Mouse (Mus musculus) kidney, postnatal 0 days (tissue): ENCODE measurements around the gene Lef1. TPM values are rescaled to one million over a fixed set of nuclear protein-coding genes. Genes with fewer than 3 reads are reported as not detected.
A peak's percentile ranks its signal among the peaks of the same experiment; 100 is the strongest.

Experiments
- ATAC-seq: fragments of 200-750 bp; cut with Nextera tagmentation; replicated peaks from 2 replicates; pipeline ENCODE4 v1.8.0; 2017; ENCODE audit warnings: low read depth, moderate number of reproducible peaks, moderate TSS enrichment, moderate library complexity; ENCODE audit not compliant: low FRiP score
- DNase-seq: peaks from one replicate; pipeline ENCODE4 v3.0.0-alpha.2; 2016; ENCODE audit warnings: low spot score
- H3K27ac ChIP-seq: fragments of 300-500 bp; sonication (generic); 2 replicates; pipeline ENCODE4 v1.5.1; 2014; ENCODE audit warnings: mild to moderate bottlenecking
- H3K27me3 ChIP-seq: fragments of 300-500 bp; sonication (generic); 2 replicates; pipeline ENCODE4 v1.6.1; 2014; ENCODE audit warnings: low read length, mixed read lengths; ENCODE audit not compliant: insufficient read depth
- H3K36me3 ChIP-seq: fragments of 300-500 bp; sonication (generic); 2 replicates; pipeline ENCODE4 v1.6.1; 2014; ENCODE audit warnings: low read length, mixed read lengths; ENCODE audit not compliant: insufficient read depth
- H3K4me1 ChIP-seq: fragments of 300-500 bp; sonication (generic); replicated peaks from 2 replicates; pipeline ENCODE4 v1.6.1; 2014; ENCODE audit warnings: antibody characterized with exemption, low read length, mixed read lengths; ENCODE audit not compliant: insufficient read depth
- H3K4me2 ChIP-seq: fragments of 300-500 bp; sonication (generic); 2 replicates; pipeline ENCODE4 v1.6.1; 2014; ENCODE audit warnings: mild to moderate bottlenecking, low read length, moderate library complexity, mixed read lengths
- H3K4me3 ChIP-seq: fragments of 300-500 bp; sonication (generic); replicated peaks from 2 replicates; pipeline ENCODE4 v1.5.1; 2014; ENCODE audit warnings: low read depth, low read length
- H3K9ac ChIP-seq: fragments of 300-500 bp; sonication (generic); 2 replicates; pipeline ENCODE4 v1.6.1; 2014; ENCODE audit warnings: low read depth, low read length
- H3K9me3 ChIP-seq: fragments of 300-500 bp; sonication (generic); replicated peaks from 2 replicates; pipeline ENCODE4 v1.6.1; 2016; ENCODE audit warnings: low read length, inconsistent platforms, mixed read lengths
- CTCF ChIP-seq: IDR thresholded peaks from 2 replicates; pipeline ENCODE4 v1.5.1; 2016; ENCODE audit warnings: antibody characterized with exemption, low read depth, mild to moderate bottlenecking, moderate library complexity
- WGBS: fragments of 180-500 bp; shearing (Covaris S2); extraction: QIAGEN DNeasy Blood & Tissue Kit; methylation state at CpG from one replicate; pipeline ENCODE4 v1.1.7; 2014; 5-methylcytosine and 5-hydroxymethylcytosine counted together
- polyA plus RNA-seq: library from polyadenylated mRNA; unstranded; fragments of >200 nt; fragmentation: Nextera tagmentation; extraction: Ambion mirVana; gene quantifications from 2 replicates; pipeline ENCODE4 v1.2.1, GENCODE M21; 2015

Lef1 gene
- polyA plus RNA-seq, 1 experiment from 2014 or later = 16.2 TPM

DNA sequence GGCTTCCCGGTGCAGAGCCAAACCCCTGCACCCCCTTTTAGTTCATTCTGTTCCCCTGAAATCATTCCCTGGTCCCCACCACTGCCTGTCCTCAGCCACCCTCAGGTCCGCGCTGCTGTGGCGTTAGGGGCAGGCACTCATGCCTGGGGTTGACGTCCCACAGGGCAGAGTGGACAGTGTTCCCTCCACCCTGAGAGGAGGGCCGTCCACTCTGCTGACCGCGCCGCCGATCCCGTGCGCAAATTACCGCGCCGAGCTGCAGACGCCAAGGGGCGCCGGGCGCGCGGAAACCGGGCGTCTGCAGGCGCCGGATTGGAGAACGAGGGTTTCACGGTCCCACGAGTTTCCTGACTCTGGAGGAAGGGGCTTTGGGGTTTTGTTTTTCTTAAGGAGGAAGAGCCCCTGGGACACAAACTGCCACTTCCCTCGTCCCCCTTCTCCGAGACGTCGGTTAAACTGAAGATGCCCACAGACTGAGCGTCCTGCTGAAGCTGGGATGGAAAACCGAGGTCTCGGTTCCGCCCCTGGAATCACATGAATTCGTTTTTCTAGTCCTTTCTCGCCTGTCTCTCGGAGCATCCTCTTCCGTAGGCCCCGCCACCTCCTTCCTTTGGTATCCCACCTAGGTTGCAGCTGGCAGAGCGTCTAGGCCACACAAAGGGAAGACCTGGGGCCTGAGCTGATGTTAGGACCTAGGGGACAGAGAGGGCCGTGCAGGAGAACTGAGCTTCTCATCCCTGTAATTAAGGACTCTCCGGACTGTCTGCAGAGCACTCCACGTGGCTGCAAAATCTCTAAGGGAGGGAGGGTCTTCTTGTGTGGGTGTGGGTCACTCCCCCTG is 3.6 kb upstream of the Lef1 start:
- no peak for TF ChIP-seq CTCF
- H3K4me2 ChIP-seq = peak overlapping the region; percentile 71
- peak overlapping the region; percentile 39 for H3K4me3 ChIP-seq
- no peak overlapping the region for H3K27ac ChIP-seq
- 1% methylated on average over 45 of the region's 45 CpGs for WGBS
- DNase-seq (peak; percentile 25), ATAC-seq (no peak)
- peaks cover 51% of the 10 kb centered on the region for H3K27me3 ChIP-seq
- no peak overlapping the region for H3K9ac ChIP-seq
- no peaks in the 10 kb centered on the region for H3K36me3 ChIP-seq
- H3K9me3 ChIP-seq = no peaks in the 10 kb centered on the region
- peaks cover 28% of the 10 kb centered on the region for H3K4me1 ChIP-seq

DNA sequence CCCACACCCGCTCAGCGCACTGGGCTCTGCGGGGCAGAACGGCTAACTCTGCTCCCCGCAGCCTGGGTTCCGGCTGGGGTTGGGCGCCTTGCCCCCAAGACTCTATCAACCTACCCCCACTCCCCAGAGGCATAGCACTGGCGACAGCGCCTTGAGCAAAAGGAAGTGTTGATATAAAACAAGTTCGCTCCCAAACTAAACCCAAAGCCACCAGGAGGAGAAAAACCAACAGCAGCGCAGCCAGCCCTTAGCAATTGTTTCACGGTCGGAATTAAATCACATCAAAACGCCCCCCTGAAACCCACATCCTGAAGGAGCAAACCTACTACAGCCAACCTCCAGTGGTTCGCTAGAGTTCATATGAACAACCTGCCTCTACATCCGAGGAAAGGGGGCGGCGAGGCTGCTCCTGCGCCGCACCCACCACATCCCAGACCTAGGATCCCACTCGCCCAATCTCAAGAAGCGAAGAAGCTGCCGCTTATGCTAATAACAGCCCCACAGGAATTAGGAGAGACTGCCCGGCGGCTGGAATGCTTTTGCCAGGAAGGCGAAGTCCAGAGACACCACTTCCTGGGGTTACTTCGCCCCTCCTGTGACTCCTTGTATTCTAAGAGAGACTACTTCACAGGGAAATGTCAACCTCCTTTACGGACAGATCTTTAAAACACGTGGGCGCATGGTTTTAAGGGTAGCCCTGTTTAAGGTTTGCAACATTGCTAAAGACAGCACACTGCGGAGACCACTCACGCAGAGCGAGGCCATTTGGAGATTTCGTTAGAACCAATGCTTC is 2.8 kb upstream of the Lef1 start:
- peak; percentile 28 for DNase-seq
- TF ChIP-seq CTCF = no peak
- H3K9ac ChIP-seq = no peak overlapping the region
- 4% methylated on average over 34 of the region's 34 CpGs for WGBS
- no peaks in the 10 kb centered on the region for H3K36me3 ChIP-seq
- peak overlapping the region; percentile 71 for H3K4me2 ChIP-seq
- H3K27me3 ChIP-seq = peaks cover 51% of the 10 kb centered on the region
- no peaks in the 10 kb centered on the region for H3K9me3 ChIP-seq
- H3K4me1 ChIP-seq = peaks cover 30% of the 10 kb centered on the region
- peak overlapping the region; percentile 39 for H3K4me3 ChIP-seq
- no peak overlapping the region for H3K27ac ChIP-seq
- no peak for ATAC-seq

DNA sequence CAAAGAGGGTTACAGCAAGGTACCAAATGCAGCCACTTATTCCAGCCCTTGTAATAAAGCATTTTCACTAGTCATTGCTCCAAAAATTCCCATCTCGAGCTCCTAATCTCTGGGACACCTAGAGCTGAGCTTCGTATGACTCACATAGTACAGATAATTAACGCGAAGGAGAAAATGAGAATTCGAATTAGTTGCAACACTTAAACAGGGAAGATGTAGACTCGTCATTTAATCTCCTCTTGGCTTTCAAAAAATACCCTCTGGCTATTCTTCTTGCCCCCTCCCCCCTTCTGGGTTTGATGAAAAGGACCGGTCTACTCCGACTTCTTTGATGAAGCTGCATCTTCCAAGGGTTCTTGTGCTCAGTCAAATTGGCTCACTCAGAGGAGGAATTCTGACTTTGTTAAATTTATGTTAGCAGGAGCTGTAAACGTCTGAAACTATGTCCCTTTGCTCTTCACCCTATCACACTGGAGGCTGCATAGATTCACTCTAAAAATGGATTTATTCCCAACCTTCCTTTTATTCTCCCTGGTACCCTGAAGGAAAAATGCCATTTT is 2.1 kb upstream of the Lef1 start:
- 3% methylated on average over 9 of the region's 9 CpGs for WGBS
- no peaks in the 10 kb centered on the region for H3K9me3 ChIP-seq
- no peak overlapping the region for H3K27ac ChIP-seq
- no peak overlapping the region for H3K4me2 ChIP-seq
- peaks cover 33% of the 10 kb centered on the region for H3K4me1 ChIP-seq
- DNase-seq = peak; percentile 24
- no peaks in the 10 kb centered on the region for H3K36me3 ChIP-seq
- 0 out of 2 replicates have a peak overlapping the region, but pooled peaks have one; percentile 39 for H3K4me3 ChIP-seq
- TF ChIP-seq CTCF = no peak
- H3K9ac ChIP-seq = no peak overlapping the region
- peaks cover 56% of the 10 kb centered on the region for H3K27me3 ChIP-seq
- no peak for ATAC-seq

DNA sequence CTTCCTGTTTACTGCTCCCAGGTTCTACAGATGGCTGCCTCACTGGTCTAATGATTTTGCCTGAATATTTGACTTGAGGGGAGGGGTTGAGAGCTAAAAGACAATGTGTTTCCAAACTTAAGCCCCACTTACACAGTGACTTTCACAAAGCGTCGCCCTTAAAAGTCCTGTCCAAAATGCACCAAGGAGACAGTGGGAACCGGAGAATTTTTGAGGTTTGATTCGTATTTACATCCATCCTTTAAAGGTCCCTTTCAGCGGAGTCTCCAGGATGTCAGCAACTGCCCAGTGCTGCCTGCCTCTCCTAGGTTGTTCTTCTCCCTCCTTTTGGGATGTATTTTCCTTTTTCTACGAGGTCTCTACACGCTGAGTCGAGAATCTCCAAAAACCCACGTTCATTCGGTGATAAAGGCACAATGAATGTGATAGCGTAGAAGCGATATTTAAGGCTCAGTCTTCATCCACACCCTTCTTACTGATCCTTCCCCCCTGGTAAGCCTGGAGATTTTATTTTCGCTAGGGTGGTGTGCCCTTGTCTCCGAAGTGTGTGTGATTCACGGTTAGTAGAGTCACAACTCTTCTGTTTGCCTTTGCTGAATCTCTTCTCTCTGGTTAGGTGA is 1.1 kb upstream of the Lef1 start:
- Histone ChIP-seq H3K27me3 (peaks cover 49% of the 10 kb centered on the region), H3K4me2 (peak overlapping the region; percentile 92), H3K9me3 (no peaks in the 10 kb centered on the region), H3K27ac (no peak overlapping the region), H3K9ac (no peak overlapping the region), H3K36me3 (no peaks in the 10 kb centered on the region), H3K4me1 (peaks cover 33% of the 10 kb centered on the region), H3K4me3 (peak overlapping the region; percentile 48; the same call in 1 of the 2 replicates)
- DNase-seq (no peak), ATAC-seq (no peak)
- 4% methylated on average over 15 of the region's 15 CpGs for WGBS
- TF ChIP-seq CTCF = no peak

DNA sequence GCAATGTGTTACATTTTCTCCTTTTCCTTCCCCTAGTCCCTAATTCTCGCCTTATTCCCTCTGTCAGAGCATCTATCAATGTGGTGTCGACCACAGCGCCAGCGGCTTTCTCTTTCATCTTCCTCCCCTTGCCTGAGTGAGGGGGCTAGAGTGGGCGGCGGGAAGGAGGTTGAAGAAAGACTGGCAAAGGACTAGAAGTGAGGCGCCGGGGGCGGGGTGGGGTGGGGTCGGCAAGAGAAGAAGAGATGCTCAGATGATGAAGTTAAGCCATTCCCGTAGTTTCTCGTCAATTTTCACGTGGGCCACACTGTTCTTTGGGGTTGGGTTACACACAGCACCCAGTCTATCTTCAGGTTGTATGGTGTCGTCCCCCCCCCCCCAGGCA is 593 bp upstream of the Lef1 start:
- peak overlapping the region; percentile 48 for H3K4me3 ChIP-seq
- ATAC-seq (0 out of 2 replicates have a peak, but pooled peaks have one; percentile 14), DNase-seq (no peak)
- no peak overlapping the region for H3K9ac ChIP-seq
- H3K27ac ChIP-seq = no peak overlapping the region
- H3K36me3 ChIP-seq = no peaks in the 10 kb centered on the region
- peaks cover 33% of the 10 kb centered on the region for H3K4me1 ChIP-seq
- H3K9me3 ChIP-seq = no peaks in the 10 kb centered on the region
- peak overlapping the region; percentile 92 for H3K4me2 ChIP-seq
- WGBS = under 1% methylated on average over 14 of the region's 14 CpGs
- TF ChIP-seq CTCF = no peak
- peaks cover 49% of the 10 kb centered on the region for H3K27me3 ChIP-seq
